Mouse (Mus musculus): ENCODE results near the gene Gm10277.

The Gm10277 gene

GRCm38 (mm10) chr11:77787707-77788106 lies at the start of gene Gm10277:
Gene Gm10277, minus strand, starts transcription at chr11:77787747.
- DNase-seq (ENCODE audit: low spot score) = no peak

GRCm38 (mm10) chr11:77836751-77837150 lies 49.2 kb upstream of the Gm10277 start:
- no peak for DNase-seq (ENCODE audit: low spot score)

DNA sequence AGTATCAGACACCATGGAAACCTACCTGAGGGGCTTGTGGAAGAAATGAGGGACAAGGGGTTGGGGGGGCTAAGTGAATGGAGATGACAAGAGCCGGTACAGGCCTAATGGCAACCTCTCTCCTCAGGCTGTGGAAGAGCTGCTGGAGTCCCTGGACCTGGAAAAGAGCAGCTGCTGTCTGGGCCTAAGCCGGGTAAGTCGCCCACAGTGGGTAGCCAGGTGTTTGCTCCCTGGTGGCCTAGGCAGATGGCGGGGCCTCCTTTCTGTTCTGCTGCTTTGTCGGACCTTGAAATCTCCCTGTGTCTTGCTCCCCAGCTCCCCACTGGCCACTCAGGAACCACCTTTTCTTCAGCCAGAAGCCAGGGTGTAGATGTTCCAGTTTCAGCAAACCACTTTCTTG lies 48.7 kb upstream of the Gm10277 start:
- DNase-seq (ENCODE audit: low spot score) = no peak

GRCm38 (mm10) chr11:77835109-77835508 lies 47.6 kb upstream of the Gm10277 start:
- DNase-seq (ENCODE audit: low spot score) = no peak

DNA sequence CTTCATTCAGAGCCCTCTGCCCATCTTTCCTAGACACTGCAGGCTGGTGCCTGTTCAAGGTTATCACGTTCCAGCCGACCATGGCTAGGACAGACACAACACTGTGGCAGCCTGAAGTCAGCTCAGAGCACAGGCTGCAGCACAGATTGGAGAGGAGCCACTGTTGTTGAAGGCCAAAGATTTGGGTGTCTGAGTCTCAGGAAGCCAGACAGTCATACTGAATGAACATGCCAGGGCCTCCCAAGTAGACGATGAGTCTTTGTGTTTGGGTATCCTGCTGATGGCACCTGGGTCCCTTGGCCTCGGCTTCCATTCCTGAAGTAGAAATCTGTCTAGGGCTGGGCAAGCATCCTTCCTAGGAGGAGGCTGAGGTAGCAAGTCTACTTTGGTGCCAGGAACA lies 45.0 kb upstream of the Gm10277 start:
- DNase-seq (ENCODE audit: low spot score) = no peak

DNA sequence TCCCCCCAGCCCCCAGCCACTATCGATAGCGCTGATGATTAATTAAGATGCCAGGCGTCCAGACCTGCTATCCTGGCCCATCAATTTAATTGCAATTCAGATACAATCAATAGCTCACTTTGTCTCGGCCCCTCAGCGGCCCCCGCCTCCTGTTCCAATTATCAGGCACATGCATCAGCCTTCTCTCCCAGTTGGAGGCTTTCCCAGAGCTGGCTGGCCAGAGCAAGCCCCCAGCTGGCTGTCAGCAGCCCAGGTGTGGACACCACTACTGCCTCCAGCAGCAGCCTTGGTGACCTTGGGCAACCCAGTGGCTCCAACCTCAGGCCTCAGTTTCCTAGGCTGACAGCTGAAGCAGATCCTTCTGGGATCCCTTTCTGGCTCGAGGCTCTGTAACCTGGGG lies 43.3 kb upstream of the Gm10277 start:
- no peak for DNase-seq (ENCODE audit: low spot score)

DNA sequence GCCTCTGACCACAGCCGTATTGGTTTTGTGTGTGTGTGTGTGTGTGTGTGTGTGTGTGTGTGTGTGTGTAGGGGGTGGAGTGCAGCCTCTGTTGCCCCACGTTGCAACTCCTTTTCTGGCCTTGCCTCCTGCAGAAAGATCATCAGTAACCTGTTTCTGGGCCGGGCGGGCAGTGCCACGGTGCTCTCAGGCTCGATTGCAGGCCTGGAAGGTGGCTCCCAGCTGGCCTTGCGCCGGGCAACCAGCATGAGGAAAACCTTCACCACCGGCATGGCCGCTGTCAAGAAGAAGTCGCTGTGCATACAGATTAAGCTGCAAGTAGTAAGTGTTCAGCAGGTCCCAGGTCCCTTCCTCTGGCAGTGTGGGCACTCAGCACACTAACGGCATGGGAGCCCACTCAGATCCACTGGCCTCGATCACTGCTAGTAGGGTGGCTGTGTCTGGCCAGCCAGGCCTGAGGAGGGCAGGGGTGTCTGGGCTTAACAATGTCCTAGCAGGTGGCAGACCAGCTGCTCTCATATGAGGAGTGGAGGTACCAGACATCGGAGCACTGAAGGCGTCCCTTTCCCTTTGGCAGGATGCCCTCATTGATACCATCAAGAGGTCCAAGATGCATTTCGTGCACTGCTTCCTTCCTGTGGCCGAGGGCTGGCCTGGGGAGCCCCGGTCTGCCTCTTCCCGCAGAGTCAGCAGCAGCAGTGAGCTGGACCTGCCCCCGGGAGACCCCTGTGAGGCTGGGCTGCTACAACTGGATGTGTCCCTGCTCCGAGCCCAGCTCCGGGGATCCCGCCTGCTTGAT lies 41.7 kb upstream of the Gm10277 start:
- DNase-seq (ENCODE audit: low spot score) = no peak

DNA sequence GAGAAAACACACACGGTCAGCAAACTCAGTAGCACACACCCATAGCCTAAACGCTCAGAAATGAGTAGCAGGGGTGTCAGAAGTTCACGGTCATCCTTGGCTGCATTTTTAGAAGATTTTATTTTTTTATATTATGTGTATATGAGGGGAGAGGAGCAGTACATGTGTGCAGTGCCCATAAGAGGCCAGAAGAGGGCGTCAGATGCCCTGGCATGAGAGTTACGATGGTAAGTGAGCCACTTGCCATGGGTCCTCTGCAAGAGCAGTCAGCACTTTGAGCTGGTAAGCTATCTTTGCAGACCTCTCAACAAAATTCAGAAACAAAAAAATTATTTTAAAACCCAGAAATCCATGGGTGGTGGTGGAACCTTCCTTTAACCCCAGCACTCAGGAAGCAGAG lies 40.6 kb upstream of the Gm10277 start:
- DNase-seq (ENCODE audit: low spot score) = no peak

DNA sequence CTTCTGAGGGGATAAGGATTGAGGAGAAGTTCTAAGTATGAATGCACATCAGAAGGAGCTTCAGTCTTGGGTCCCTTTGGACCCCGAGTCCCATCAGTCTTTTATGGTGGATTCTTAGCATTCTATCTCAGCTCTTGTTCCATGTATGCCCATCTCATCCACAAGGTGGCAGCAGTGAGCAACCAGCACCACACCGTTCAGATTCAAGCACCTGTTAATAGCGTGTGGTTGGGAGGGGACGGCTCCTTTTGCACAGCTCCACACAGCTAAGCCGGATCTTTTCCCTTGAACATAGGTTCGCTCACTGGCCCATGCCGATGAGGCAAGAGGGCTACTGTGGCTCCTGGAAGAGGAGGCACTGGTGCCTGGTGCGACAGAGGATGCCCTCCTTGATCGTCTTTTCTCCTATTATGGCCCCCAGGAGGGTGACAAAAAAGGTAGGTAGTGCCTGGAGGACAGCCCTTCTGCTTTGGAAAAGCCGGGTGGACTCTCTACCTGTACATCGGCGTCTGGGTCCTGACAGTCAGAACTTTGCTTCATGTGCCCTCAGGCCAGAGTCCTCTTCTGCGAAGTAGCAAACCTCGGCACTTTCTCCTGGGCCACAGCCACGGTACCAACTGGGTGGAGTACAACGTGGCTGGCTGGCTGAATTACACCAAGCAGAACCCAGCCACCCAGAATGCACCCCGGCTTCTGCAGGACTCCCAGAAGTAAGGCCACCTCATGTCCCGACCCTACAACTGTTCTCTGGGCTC lies 39.9 kb upstream of the Gm10277 start:
- no peak for DNase-seq (ENCODE audit: low spot score)

DNA sequence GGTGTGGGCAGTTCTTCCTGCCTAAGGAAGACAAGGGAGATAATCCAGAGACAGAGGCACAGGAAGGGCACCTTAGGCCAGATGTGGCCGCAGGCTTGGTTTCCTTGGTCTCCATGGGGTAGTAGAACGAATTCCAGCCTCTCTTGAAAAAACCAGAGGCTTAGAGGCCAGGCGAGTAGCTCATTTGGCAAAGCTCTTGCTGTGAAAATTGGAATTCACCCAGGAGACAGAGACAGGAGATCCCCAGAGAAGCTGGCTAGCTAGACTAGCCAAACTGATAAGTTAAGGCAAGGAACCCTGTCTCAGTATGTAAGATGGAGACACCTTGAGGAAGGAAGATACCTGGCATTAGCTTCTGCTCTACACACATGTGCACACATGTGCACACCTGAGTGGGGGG lies 38.8 kb upstream of the Gm10277 start:
- no peak for DNase-seq (ENCODE audit: low spot score)

GRCm38 (mm10) chr11:77825853-77826252 lies 38.3 kb upstream of the Gm10277 start:
- DNase-seq (ENCODE audit: low spot score) = no peak

DNA sequence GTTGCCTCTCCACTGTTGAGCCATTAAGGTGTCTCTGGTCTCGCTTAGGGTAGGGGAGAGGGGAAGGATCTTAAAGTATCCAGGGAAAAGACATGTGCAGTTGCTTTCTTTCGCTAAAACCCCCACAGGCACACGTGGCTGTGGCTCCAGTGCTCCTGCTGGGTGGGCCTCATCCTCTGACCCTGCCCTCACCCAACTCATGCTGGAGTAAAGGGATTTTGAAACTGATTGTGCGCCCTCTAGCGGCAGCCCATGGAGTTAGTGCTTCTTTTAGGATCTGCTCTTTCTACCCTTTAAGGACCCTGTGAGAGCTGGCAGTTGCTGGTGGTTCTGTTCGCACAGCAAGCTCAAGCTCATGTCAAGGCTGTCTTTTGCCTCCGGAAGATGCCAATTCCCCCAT lies 35.2 kb upstream of the Gm10277 start:
- no peak for DNase-seq (ENCODE audit: low spot score)

GRCm38 (mm10) chr11:77821648-77822047 lies 34.1 kb upstream of the Gm10277 start:
- no peak for DNase-seq (ENCODE audit: low spot score)

DNA sequence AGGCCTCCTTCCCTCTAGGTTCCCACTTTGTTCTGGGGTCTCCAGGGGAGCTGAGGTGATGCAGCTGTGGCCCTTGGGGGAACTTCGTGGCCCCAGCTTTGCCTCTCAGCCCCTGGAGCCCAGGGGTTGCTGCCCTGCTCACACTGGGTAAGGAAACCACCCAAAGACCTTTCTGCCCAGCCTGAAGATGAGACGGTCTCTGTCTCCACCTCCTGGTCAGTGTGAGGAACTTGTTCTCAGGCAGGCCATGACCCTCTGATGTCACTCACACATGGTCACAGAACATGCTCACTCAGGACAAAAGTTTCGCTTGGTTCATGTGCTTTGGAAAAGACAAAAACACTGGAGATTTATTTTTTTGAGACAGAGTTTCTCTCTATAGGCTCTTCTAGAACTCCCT lies 28.5 kb upstream of the Gm10277 start:
- no peak for DNase-seq (ENCODE audit: low spot score)

- no peak for DNase-seq (ENCODE audit: low spot score)
Measured at GRCm38 (mm10) chr11:77813969-77814368, 26.4 kb upstream of the Gm10277 start.

GRCm38 (mm10) chr11:77810018-77810417 lies 22.5 kb upstream of the Gm10277 start:
- DNase-seq (ENCODE audit: low spot score) = no peak

- DNase-seq (ENCODE audit: low spot score) = no peak
Measured at GRCm38 (mm10) chr11:77809215-77809614, 21.7 kb upstream of the Gm10277 start.

DNA sequence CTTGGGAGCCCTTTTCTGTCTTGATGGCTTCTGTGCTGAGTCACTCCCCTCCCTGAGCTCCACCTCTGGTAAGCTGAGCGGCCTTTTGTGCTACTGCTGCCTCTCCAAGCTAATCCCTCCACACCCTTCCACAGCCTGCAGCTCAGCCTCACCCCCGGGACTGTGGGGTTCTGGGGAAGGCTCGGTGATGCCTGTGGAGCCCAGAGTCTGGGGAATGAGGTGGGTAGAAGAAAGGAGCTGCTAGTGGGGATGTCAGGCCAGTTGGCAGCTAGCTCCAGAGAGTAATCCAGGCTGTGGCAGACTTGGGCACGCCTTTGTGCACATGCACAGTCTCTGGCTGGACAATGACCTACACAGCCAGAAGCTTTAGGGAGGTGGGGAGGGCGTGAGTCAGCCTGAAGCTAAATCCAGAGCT lies 20.5 kb upstream of the Gm10277 start:
- DNase-seq (ENCODE audit: low spot score) = no peak

- no peak for DNase-seq (ENCODE audit: low spot score)
Measured at GRCm38 (mm10) chr11:77806855-77807254, 19.3 kb upstream of the Gm10277 start.

DNA sequence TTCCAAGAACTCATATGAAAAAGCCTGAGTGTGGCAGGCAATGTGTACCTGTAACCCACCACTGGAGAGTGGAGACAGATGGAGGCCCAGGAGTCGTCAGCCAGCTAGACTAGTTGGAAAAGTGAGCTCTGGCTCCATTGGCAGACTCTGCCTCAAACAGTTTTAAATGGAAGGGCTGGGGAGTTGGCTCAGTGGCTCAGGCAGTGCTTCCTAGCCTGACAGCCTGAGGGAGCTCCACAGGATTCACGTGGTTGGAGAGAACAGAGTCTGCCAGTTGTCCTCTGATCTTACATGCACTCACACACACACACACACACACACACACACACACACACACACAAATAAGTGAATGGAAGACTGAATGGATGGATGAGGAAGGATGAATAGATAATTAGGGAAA lies 18.7 kb upstream of the Gm10277 start:
- no peak for DNase-seq (ENCODE audit: low spot score)

DNA sequence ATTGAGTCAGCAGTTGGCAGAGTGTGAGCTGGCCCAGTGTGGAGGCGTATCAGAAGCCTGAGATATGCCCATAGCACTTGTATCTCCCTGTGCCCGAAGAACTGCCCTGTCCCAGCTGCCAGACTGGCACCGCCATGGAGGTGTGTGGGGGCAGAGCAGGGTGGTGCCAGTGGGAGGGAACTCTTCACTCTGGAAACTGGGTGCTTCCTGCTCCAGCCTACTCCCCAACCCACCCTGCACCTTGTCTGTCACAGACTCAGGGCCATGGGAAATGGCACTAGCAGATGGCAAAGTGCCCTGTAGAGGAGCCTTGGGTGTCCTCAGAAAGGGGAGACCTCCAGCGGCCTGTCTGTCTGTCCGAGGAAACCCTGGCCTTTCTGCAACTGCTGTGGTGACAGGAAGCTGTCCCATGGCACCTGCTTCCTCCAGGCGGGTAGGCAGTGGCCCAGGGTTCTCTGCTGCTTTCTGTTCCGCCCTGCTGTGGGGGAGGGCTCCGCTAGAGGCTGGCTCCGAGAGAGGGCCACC lies 14.9 kb upstream of the Gm10277 start:
- no peak for DNase-seq (ENCODE audit: low spot score)

DNA sequence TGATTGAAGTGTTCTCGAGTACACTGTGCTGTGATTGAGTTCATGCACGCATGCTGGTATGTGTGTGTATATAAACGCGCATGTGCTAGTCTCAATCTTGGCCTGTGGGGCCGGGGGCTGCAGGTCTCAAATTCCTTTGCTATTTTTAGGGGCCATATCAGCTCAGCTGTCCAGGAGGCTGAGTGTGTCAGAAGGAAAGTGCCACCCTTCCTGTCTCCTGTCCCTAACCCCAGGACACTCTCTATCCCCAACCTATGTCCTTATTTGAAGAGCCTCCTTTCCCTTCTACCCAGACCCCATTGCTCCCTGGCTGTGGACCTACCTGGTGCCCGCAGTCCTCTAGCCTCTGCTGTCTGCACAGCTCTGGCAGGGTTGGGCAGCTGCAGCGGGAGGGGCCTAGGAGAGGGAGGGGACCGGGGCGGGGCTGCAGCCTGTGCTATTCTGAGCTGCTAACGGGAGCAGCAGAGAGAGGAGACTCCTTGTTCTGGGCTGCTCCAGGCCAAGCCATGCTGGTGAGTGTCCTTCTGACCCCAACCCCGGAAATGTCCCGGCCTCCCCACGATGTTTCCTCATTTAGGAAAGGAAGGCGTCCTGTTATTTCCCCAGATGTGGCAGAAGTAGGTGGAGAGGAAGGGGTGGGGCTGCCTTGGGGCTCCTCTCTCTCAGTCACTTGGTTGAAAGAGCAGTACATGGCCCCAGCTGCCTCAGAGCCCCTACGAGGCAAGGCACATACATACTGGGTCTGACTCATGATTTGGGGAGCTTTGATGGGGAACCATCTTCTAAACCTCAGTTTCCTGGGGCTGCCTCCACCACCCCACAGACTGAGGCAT lies 13.5 kb upstream of the Gm10277 start:
- no peak for DNase-seq (ENCODE audit: low spot score)
